Mouse (Mus musculus): ENCODE results near the gene Cask. TPM values are rescaled to one million over a fixed set of nuclear protein-coding genes. Genes with fewer than 3 reads are reported as not detected.

Gene Cask
- total and polyA plus RNA-seq, 3 experiments: 9.4 to 13.3 TPM; not detected in 1

DNA sequence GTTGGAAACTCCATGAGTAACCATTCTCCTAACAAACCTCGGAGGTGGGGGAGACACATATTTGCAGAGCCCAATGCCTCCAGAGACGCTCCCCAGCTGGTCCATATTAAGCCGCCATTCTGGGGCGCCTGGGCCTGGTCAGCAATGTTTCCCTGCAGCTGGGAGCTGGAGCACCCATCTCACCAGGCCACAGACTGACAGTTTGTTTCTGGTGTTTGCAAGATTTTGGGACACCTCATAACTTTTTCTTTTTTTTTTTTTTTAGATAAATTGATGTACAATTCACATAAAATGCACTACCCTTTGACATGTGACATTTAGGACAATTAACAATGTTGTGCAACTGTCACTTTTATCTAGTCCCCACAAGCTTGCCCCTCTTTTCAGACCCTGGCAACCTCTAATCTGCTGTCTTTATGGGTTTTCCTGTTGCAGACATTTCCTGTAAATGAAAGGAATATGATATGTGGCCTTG lies 378.4 kb downstream of the Cask start (continued):
- TF ChIP-seq RCOR1 (IDR thresholded peaks at IDR 0.05; ENCODE audit: low read depth, low read length) (peak; percentile 75; the same call in 1 of the 2 replicates), UBTF (IDR thresholded peaks at IDR 0.05; ENCODE audit: borderline replicate concordance, insufficient read depth, low read depth, low read length) (no peak), RAD21 (IDR thresholded peaks at IDR 0.05; ENCODE audit: low read depth, low read length) (no peak), CTCF (IDR thresholded peaks at IDR 0.05 in 2 of 3, conservative IDR thresholded peaks at IDR 0.05 in 1 of 3; ENCODE audit: control insufficient read depth in 1 of 3, insufficient read depth in 1 of 3, low read depth in 2 of 3, low read length in 3 of 3, poor library complexity in 1 of 3, severe bottlenecking in 1 of 3) (no peak), EP300 (IDR thresholded peaks at IDR 0.05; ENCODE audit: low read depth in 1 of 2, low read length in 2 of 2) (peak; percentile 97 to 99), CHD1 (IDR thresholded peaks at IDR 0.05; ENCODE audit: low read depth, low read length) (no peak), MEF2A (IDR thresholded peaks at IDR 0.05; ENCODE audit: extremely low read depth, insufficient replicate concordance, low read depth, low read length, poor library complexity, severe bottlenecking) (no peak), KAT2A (conservative IDR thresholded peaks at IDR 0.05; ENCODE audit: low read depth, low read length) (0 out of 2 replicates have a peak, but pooled peaks have one; percentile 25), POLR2AphosphoS2 (IDR thresholded peaks at IDR 0.05; ENCODE audit: low read length) (no peak), ZMIZ1 (IDR thresholded peaks at IDR 0.05; ENCODE audit: low read depth, low read length) (no peak), ZKSCAN1 (IDR thresholded peaks at IDR 0.05; ENCODE audit: low read depth, low read length) (no peak), USF2 (IDR thresholded peaks at IDR 0.05; ENCODE audit: borderline replicate concordance in 1 of 2, insufficient read depth in 1 of 2, low read depth in 1 of 2, low read length in 2 of 2) (no peak)

GRCm38 (mm10) chrX:13471925-13472324 lies 379.2 kb downstream of the Cask start:
- H3K27ac ChIP-seq (ENCODE audit: control insufficient read depth, low read depth, low read length): peak overlapping the region; percentile 57; the same call in 1 of the 2 replicates
- DNase-seq (ENCODE audit: low read depth, low spot score): peak; percentile 60
- H3K79me2 ChIP-seq (ENCODE audit: control insufficient read depth, insufficient read depth, low read length, poor library complexity): no peaks in the 10 kb centered on the region; the same call in 1 of the 2 replicates
- H3K27me3 ChIP-seq (ENCODE audit: control insufficient read depth in 1 of 2, insufficient read depth in 2 of 2, low read length in 2 of 2): no peaks in the 10 kb centered on the region
- no peak overlapping the region; the same call in 1 of the 2 replicates for H3K9ac ChIP-seq (ENCODE audit: control insufficient read depth, low read depth, low read length, poor library complexity, severe bottlenecking)
- peaks cover 18 to 34% of the 10 kb centered on the region in 2 experiments for H3K4me1 ChIP-seq (ENCODE audit: control insufficient read depth in 1 of 2, insufficient read depth in 2 of 2, low read length in 2 of 2)
- H3K4me3 ChIP-seq (ENCODE audit: control insufficient read depth in 1 of 2, insufficient read depth in 1 of 2, low read depth in 2 of 2, low read length in 2 of 2): no peak overlapping the region
- H3K36me3 ChIP-seq (ENCODE audit: control insufficient read depth in 1 of 2, insufficient read depth in 2 of 2, low read length in 2 of 2): peaks cover 0 to 23% of the 10 kb centered on the region in 2 experiments; a peak in 2 of 4 replicates
- no peaks in the 10 kb centered on the region for H3K9me3 ChIP-seq (replicated peaks; ENCODE audit: insufficient read depth, low read length)
- TF ChIP-seq BHLHE40 (IDR thresholded peaks at IDR 0.05; ENCODE audit: borderline replicate concordance, low read depth, low read length): no peak
- TF ChIP-seq SIN3A (IDR thresholded peaks at IDR 0.05; ENCODE audit: low read length): no peak
- TF ChIP-seq MAFK (IDR thresholded peaks at IDR 0.05; ENCODE audit: borderline replicate concordance, low read depth, low read length): no peak
- no peak for TF ChIP-seq MEF2A (IDR thresholded peaks at IDR 0.05; ENCODE audit: extremely low read depth, insufficient replicate concordance, low read depth, low read length, poor library complexity, severe bottlenecking)
- TF ChIP-seq CTCF (IDR thresholded peaks at IDR 0.05 in 2 of 3, conservative IDR thresholded peaks at IDR 0.05 in 1 of 3; ENCODE audit: control insufficient read depth in 1 of 3, insufficient read depth in 1 of 3, low read depth in 2 of 3, low read length in 3 of 3, poor library complexity in 1 of 3, severe bottlenecking in 1 of 3): peak; percentile 18 to 56 (median 18); a peak in 3 of 6 replicates
- no peak for TF ChIP-seq USF2 (IDR thresholded peaks at IDR 0.05; ENCODE audit: borderline replicate concordance in 1 of 2, insufficient read depth in 1 of 2, low read depth in 1 of 2, low read length in 2 of 2)
- TF ChIP-seq HCFC1 (IDR thresholded peaks at IDR 0.05; ENCODE audit: low read depth, low read length): no peak
- no peak for TF ChIP-seq ETS1 (IDR thresholded peaks at IDR 0.05; ENCODE audit: low read depth, low read length)
- TF ChIP-seq MYC (IDR thresholded peaks at IDR 0.05; ENCODE audit: low read depth, low read length): no peak
- no peak for TF ChIP-seq KAT2A (conservative IDR thresholded peaks at IDR 0.05; ENCODE audit: low read depth, low read length)
- TF ChIP-seq POLR2AphosphoS2 (IDR thresholded peaks at IDR 0.05; ENCODE audit: low read length): no peak
- TF ChIP-seq E2F4 (IDR thresholded peaks at IDR 0.05; ENCODE audit: borderline replicate concordance, low read depth, low read length): no peak
- TF ChIP-seq USF1 (IDR thresholded peaks at IDR 0.05; ENCODE audit: low read depth, low read length): no peak
- no peak for TF ChIP-seq UBTF (IDR thresholded peaks at IDR 0.05; ENCODE audit: borderline replicate concordance, insufficient read depth, low read depth, low read length)
- TF ChIP-seq NELFE (IDR thresholded peaks at IDR 0.05; ENCODE audit: low read depth, low read length): no peak
- no peak for TF ChIP-seq CHD2 (IDR thresholded peaks at IDR 0.05; ENCODE audit: low read length)
- peak; percentile 49; the same call in 1 of the 2 replicates for TF ChIP-seq MXI1 (IDR thresholded peaks at IDR 0.05; ENCODE audit: low read depth, low read length)
- TF ChIP-seq TBP (IDR thresholded peaks at IDR 0.05; ENCODE audit: low read depth, low read length): no peak
- TF ChIP-seq ZNF384 (IDR thresholded peaks at IDR 0.05; ENCODE audit: low read depth, low read length): no peak
- no peak for TF ChIP-seq POLR2A (IDR thresholded peaks at IDR 0.05; ENCODE audit: control insufficient read depth in 1 of 2, insufficient read depth in 1 of 2, low read depth in 1 of 2, low read length in 2 of 2, poor library complexity in 1 of 2)
- TF ChIP-seq EP300 (IDR thresholded peaks at IDR 0.05; ENCODE audit: low read depth in 1 of 2, low read length in 2 of 2): peak in 1 of 2 experiments; percentile 15; a peak in 1 of 4 replicates
- TF ChIP-seq NRF1 (IDR thresholded peaks at IDR 0.05; ENCODE audit: insufficient read depth, low read depth, low read length, poor library complexity, severe bottlenecking): no peak
- TF ChIP-seq TCF12 (IDR thresholded peaks at IDR 0.05; ENCODE audit: low read depth, low read length): no peak
- 0 out of 2 replicates have a peak, but pooled peaks have one; percentile 18 for TF ChIP-seq GATA1 (IDR thresholded peaks at IDR 0.05; ENCODE audit: low read depth, low read length)
- TF ChIP-seq SMC3 (IDR thresholded peaks at IDR 0.05; ENCODE audit: low read depth, low read length): peak; percentile 61
- TF ChIP-seq ELF1 (IDR thresholded peaks at IDR 0.05; ENCODE audit: low read depth, low read length): no peak
- peak; percentile 52 for TF ChIP-seq ZC3H11A (IDR thresholded peaks at IDR 0.05; ENCODE audit: low read depth, low read length)
